Mouse (Mus musculus) gastrocnemius, postnatal 10 days (tissue): ENCODE results near the gene Apoc3. TPM values are rescaled to one million over a fixed set of nuclear protein-coding genes. Genes with fewer than 3 reads are reported as not detected.

Experiments used
- DNase-seq: peaks from one replicate; pipeline ENCODE4 v3.0.0; 2021; ENCODE audit warnings: mixed read lengths
- long read RNA-seq, 2 experiments: library from polyadenylated mRNA; stranded (forward); transcript quantifications; one replicate each; pipeline ENCODE4 v2.0.0; 2021
- total RNA-seq, 2 experiments: library from RNA; stranded (reverse); gene quantifications; 2 replicates each; pipeline ENCODE4 v1.2.3; 2021

Gene Apoc3
- total RNA-seq: not detected
- long read RNA-seq, experiment 1: 0 reads
- long read RNA-seq, experiment 2: 0 reads

DNA sequence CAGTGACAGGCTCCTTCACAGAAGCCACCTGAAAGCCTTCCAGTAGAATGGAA is at the start of gene Apoc3:
Gene Apoc3 (minus strand): TSS at position 41 of the 53 bp plus-strand sequence.
- no peak for DNase-seq

DNA sequence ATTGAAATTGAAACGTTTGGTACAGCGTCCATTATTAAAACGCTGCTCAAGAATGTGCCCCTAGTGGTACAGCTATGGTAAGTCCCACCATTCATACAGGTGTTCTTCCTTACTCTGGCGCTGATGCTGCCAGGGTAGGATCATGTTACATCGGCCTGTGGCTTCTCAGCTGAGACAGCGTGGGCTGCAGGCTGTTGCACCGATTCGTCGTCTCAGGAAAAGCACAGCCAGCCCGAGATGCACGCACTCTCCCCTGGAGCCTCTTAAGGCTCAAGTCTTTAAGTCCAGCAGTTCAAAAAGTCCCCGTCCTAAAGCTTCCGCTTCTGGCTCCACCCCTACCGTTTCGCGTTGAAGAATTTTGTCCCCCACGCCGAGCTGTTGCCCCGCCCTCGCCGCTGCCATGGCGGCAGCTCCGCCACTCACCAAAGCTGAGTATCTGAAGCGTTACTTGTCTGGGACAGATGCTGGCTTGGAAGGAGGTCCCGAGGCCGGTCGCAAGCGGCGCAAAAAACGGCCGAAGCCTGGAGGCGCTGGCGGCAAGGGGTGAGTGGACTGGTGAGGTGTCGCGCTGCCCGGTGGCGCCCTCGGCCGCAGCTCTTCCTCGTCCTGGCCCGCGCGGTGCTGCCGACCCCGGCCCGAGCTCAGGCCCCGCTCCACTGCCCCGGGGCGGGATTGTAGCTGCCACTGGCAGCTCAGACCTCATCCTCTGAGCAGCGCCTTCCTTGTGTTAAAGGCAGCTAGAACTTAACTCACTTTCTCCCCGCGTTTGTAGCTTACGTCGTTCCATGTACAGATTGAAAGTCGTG is 47.4 kb upstream of the Apoc3 start, which contains the start of gene Bud13:
Gene Bud13 (plus strand): TSS at position 378 of the 806 bp plus-strand sequence.
- peak; percentile 96 for DNase-seq

GRCm38 (mm10) chr9:46274494-46274893 is 39.1 kb upstream of the Apoc3 start:
- no peak for DNase-seq

DNA sequence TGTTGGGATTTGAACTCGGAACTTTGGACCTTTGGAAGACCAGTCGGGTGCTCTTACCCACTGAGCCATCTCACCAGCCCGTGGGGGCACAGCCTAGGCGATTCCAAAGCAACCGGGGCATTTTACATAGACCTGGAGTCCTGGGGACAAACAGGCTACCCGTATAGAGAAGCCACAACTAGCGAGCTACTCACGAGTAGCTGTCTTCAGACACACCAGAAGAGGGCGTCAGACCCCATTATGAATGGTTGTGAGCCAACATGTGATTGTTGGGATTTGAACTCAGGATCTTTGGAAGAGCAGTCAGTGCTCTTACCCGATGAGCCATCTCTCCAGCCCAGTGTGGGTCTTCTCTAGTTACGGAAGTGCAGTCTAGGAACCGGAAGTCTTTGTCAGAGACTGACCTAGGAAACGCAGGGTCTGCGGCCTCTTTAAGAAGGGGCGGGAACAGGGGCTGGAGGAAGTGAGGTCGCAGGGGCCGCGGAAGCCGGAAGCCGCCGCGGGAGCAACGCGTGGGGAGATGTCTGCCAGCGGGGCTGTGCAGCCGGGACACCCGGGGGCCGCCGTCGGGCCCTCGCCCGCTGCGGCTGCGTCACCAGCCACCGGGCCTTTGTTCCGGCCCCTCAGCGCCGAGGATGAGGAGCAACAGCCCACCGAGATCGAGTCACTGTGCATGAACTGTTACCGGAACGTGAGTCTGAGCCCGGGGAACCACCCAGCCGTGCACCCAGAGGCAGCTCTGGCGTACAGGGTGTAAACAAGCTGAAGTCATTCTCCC is 37.4 kb upstream of the Apoc3 start, which contains the start of gene Zpr1:
Gene Zpr1 (plus strand): TSS at position 388 of the 778 bp plus-strand sequence.
- DNase-seq: peak; percentile 81

DNA sequence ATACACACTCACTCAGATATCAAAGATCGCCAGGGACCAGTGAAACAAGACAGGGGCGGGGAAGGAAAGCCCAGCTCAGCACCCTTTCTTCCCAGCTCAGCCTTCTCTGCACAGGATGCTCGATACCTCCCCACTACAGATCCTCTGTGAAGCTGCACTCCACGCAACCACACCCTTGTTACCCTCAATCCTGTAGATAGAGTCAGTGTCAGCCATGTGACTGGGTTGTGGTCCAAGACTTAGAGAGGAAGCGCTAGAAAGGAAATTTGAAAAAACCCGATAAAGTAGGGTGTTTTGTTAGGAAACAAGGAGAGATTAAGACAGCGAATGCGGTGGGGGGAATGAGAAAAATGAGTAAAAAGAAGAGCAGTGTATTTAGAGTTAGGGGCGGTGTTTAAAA is 36.6 kb upstream of the Apoc3 start:
- no peak for DNase-seq

DNA sequence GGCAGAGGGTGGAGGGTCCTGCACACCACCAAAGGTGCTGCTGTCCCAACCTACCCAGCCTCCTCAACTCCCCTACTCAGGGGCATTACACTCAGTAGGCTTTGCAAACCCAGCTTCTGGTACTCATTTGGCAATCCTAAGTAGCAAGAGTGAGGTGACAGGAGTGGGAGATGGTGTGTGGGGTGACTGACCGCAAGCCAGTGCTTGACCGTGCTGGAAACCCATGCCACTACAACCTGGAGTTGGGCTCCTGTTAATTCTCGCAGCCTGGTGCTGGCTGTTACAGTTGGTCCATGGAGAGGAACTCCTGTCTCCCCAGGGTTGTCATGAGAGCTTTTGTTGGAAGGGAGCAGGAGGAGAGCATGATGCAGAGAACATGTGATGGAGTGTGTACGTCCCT is 35.3 kb upstream of the Apoc3 start:
- DNase-seq: no peak

- DNase-seq: no peak
These were observed 33.7 kb upstream of the Apoc3 start for GRCm38 (mm10) chr9:46269125-46269524.

- no peak for DNase-seq
These were observed 33.0 kb upstream of the Apoc3 start, which contains the start of gene Apoa5 for GRCm38 (mm10) chr9:46268343-46268873. TSS of gene Apoa5 (plus strand) at chr9:46268633.

DNA sequence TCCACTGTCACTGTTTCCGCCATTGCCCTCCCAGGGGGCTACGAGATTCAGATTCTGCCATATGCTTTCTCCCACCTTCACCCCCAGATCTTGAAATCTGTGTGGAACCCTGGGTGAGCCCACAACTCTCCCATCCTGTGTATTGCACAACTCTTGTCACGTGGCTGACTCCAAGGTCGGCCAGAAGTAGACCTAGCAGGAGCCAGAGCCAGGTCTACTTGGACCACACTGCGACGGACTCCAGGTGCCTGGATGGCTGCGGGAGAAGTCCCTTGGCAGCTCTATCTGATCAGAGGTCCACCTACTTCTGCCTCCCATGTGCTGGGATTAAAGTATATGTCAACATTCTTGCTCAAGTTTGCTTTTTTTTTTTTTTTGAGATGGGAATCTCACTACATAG is 25.7 kb upstream of the Apoc3 start:
- DNase-seq: no peak

DNA sequence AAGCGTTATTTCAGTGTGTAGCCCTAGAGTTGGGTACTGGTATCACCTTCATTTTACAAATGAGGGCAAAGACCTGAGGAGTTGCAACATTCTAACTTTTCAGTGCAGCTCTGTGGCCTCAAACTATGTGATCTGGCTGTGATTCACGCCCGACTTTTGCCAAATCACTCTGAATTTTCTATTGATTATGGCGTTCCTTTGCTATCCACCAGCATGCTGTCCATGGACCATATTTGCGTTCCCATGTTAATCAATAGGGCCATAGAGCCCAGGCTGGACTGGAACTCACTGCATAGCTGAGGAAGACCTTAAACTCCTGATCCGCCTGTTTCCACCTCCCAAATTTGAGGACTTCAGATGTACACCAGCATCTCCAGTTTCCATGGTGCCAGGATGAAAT is 23.7 kb upstream of the Apoc3 start:
- DNase-seq: no peak

DNA sequence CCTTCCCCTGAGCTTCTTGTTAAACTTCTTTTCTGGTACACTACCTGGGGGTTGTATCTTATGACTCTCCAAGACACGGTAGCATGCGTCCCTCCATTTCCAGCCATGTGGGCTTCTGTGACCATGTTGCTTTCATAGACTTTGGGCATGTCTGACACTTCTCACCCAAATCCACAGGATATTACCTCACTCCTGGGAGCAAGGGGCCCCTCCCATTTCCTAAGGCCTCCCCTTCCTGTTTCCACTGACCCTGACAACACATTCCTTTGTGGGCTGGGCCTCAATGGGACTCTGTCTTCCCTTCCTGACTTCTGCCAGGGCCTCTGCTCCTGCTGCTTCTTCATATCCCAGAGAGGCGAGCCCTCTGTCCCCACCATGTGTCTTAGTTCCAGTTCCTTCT is 22.1 kb upstream of the Apoc3 start:
- DNase-seq: no peak

DNA sequence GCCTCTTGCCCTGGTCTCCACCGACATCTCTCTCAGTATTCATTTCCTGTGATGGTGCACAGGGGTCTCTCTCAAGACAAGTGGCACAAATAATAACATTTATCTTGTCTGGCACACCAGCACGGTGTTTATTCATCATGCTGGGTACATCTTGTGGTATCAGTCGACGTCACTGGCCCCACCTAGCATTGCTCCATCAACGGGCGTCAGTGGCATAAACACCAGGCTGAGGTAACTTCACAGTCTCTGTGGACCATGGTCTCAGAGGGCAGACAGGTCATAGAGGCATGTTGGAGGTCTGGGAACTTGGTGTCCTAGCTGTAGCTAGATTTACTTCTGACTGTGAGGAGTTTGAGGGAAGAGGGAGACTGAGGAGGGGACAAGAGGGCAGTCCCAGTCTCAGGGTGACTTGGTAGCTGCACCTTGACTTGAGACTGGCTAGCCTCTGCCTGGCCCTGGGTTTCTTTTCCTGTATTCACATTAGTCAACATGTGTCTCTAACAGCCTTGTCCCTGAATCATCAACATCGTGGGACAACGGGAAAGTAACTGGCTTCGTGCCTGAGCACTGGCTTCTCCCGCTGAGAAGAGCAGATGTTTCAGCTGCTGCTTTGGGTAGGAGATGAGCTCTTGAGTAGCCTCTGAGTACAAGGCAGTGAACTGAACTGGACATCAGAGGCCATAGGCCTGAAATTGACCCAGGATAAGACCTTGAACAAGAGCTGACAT is 21.4 kb upstream of the Apoc3 start:
- no peak for DNase-seq

GRCm38 (mm10) chr9:46256177-46256576 is 20.7 kb upstream of the Apoc3 start:
- no peak for DNase-seq

GRCm38 (mm10) chr9:46246752-46247324 is 11.4 kb upstream of the Apoc3 start:
- DNase-seq: peak; percentile 51

- no peak for DNase-seq
These were observed 8.1 kb upstream of the Apoc3 start for GRCm38 (mm10) chr9:46243584-46243983.

DNA sequence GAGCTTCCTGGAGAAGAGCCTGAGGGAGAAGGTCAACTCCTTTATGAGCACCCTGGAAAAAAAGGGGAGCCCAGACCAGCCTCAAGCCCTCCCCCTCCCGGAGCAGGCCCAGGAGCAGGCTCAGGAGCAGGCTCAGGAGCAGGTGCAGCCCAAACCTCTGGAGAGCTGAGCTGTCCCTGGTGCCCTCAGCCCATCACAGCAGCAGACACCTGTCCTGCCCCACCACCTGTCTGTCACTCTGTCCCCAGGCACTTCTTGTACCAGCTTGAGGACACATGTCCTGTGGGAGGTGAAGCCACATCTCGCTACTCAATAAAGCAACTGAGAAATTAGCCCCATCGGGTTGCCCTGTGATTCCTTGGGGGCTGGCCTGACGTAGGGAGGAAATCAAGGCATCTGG is 7.7 kb upstream of the Apoc3 start:
- no peak for DNase-seq

DNA sequence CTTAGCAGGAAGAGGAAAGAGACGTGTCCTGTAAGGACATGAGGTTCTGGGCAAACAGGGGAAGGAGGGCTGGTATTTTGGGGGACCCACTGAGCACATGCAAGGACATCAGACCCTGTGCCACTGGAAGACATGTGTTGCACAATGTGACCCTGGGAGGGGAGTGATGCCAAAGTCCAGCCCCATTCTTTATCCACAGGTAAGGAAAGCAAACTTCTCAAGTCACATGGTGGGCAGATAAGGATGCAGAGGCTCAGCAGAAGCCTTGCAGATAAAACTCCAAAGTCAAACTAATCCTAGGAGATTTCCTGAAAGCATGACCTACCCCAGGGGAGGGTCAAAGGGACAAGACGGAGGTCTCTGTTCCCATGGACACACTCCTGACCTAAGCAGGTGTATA is 6.4 kb upstream of the Apoc3 start:
- DNase-seq: no peak

DNA sequence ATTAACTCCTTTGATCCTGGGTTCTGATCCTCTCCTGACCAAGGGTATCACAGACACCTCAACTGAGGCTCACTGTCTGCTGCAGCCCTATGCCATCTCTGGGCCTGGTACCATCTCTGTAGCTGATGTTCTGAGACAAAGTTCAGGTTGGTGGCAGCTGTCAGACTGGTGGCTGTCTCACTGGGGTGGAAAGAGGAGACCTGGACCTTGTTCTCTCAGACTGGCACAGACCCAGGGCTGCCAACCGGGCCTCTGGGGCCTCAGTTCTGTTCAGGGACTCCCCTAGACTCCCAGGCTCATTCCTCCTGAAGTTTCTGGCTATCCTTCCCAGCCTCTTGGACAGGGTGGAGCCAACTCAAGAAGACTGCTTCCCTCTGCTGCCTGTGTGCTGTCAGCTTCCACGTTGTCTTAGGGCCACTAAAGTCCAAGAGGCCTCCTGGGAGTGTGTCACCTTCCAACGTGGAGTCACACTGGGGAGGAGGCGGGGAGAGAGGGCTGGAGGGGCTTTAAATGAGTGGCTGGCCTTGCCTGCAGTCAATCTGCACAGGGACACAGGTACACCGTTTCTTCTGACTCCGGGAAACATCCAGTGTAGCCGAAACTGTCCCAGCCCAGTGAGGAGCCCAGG is 5.2 kb upstream of the Apoc3 start, which contains the start of gene Apoa4:
Gene Apoa4 (plus strand): TSS at position 171 of the 628 bp plus-strand sequence.
- DNase-seq: no peak

- no peak for DNase-seq
These were observed 3.4 kb upstream of the Apoc3 start for GRCm38 (mm10) chr9:46238850-46239249.

DNA sequence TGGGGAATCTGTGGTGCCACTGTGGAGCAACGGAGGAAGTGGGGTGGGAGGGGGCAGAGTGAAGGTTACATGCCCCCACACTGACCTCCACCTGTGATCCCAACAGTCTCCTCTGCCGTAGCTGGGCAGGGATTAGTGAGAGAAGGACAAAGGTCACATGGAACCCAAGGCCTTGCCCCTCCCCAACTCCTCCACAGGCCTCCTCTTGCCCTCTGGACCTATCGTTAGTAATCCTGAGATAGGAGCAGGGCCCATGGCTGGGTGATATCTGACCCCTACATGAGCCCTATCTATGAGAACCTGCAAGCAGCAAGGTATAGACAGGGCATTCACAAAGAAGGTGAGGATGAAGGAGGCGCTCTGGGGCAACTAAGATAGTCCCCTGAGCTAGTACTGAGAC is 213 bp upstream of the Apoc3 start:
- DNase-seq: no peak

DNA sequence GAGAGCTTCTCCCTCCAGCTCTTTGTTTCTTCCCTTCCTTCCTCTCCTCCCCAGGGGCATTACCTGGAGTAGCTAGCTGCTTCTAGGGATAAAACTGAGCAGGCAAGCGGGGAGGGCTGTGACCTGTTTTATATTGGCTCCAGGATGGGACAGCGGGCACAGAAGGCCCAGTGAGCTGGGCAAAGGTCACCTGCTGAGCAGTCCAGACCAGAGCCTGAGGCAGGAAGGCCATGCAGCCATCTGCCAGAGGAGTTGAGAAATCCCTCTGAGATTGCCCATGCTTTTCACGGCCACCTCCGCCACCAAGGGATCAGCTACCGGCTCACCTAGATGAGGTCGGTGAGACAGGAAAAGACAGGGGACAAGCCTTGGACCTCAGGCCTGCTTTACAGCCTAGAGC is 240 bp downstream of the Apoc3 start:
- DNase-seq: no peak

GRCm38 (mm10) chr9:46230450-46230975 is 4.9 kb downstream of the Apoc3 start:
- no peak for DNase-seq
